Mouse (Mus musculus): ENCODE measurements at regions not wholly inside any gene's neighbourhood (a gene's known extent, or its start where the extent isn't known, plus 50 kb on each side); places are given as distances from the start of the nearest gene placed in this dataset.
A peak's percentile ranks its signal among the peaks of the same experiment; 100 is the strongest.

GRCm38 (mm10) chr2:45459410-45459809 is 342.2 kb upstream of the Zeb2 start:
- DNase-seq = no peak

GRCm38 (mm10) chr2:45454811-45455210 is 337.6 kb upstream of the Zeb2 start:
- DNase-seq = no peak

DNA sequence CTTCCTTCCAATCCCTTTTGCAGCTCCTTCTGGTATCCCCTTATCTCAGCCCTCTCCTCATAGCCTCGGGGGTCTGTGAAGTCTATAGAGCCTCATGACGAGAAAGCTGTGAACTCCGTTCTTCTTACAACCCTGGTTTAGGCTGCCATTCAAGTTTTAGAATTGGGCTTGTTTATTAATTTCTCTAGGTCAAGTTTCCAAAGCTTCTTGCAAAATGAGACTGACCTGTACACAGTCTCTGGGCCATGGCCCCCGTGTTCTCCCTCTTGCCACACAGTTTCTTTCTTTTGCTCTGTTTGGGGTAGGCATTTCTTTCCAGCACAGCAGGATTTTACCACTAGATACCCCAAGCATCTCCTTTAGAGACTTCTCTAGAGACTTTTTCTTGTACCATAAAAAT is 322.0 kb upstream of the Zeb2 start:
- no peak for DNase-seq

DNA sequence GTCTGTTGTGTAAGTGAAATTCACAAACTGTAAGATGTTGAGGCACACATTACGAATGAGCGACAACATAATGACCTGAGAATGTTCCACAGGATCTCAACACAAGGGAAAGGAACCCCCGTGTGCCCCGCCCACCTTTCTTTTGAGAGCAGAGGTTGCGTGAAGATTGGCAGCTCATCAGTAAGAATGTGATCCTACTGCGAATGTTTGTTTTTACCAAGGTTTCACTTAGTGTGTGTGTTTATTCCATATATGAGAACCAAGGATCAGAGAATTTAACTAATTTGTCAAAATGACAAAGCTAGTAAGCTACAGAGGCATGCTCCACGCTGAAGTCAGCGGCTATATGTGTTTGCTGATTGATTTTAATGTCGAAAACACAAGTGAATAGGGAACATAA is 321.5 kb upstream of the Zeb2 start:
- DNase-seq = no peak

DNA sequence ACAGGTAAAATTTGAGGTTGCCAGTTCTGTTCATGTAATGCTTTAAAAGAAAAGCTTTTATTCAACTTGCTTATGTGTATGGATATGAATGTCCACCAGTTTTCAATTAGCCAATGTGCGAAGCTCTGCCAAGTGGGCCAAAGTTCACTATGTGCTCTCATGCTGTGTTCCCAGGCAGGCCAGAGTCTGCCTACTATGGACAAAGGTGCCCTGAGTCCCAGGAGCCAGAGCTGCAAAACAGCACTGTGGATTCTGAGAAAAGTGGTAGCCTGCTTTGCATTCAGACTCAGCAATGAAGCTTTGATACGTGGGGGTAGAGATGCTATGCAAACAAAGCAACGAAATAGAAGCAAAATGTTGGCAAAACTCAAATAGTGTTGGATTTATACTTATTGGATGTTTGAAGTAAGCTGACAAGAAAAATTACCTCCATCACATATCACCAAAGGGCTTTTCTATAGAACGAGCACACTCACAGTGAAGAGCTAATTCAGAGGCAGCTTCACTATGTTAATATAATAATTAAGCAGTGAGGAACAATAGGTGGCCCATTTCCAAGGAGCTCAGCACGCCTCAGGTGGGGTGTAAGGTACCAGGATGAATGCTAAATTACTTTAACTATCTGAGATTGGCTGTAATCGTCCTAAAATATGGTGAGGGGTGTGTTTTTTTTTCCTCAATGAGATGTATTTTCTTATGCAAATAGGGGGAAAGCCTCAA is 318.2 kb upstream of the Zeb2 start:
- peak; percentile 49 for DNase-seq

DNA sequence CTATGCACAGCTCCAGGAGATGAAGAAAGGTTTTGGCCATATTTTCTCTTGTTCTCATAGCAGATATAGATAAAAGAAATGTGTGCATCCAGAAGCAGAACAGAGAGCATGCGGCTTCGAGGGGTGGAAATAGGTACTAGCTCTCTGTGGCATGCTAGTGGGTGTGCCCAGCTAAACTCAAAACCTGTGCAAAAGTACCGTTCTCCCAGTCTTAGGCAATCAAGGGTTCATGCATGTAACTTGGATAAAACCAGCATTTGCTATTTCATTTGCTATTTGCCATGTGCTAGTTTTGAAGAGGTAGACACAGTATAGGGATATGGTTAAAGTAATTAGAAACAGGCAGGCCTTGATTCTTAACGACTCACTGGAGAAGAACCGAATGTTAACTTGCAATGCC is 317.6 kb upstream of the Zeb2 start:
- no peak for DNase-seq

DNA sequence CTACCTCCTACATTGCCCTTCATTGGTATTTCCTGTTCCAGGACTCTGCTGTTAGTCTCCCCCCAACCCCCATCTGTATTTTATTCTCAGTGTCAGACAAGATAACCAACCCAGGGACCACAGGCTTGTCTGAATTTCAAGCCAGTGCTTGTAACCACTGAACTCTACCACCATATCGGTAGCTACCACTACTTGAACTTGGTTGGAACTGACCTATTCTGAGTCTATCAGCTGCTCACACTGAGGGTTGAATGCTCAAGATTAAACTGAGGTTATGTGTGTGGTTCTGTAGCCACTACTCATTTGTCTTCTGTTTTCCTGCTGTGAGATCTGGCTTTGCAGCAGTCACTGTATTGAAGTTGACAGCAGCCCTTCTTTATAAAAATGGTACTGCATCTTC is 317.0 kb upstream of the Zeb2 start:
- DNase-seq = no peak

GRCm38 (mm10) chr2:45431366-45431765 is 314.2 kb upstream of the Zeb2 start:
- no peak for DNase-seq

DNA sequence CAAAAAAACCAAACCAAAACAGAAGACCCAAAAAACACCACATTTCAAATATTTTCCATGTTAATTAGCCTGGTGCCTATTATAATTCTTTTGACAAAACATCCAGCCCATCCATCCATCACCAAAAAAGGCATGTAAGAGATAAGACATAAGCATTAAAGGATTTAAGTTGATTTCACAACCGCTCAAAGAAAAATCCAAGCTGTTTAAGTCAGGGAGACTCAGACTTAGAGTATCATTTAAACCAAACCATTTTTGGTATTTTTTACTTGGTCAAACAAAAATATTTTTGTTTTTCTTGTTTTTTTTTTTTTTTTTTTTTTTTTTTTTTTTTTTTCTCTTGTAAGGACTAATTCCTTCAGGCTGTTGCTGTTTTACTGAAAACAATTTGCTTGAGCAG is 304.6 kb upstream of the Zeb2 start:
- no peak for DNase-seq

DNA sequence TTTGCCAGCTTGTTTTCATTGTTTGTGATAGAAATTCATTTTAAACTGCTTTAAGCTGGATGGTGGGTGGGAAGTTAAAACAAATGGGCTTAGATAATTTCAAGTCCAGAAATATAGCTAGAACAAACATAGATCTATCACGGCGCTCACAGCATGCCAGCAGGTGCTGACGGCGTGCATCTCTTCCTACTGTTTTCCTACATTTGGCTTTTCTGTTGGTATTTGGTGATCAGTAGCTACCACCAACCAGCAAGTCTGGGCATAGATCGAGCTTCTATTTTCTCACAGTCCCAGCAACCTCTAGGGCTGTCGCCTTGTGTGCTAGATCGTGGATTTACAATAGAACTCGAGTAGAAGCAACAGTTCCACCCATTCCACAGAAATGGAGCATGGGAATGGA is 290.9 kb upstream of the Zeb2 start:
- no peak for DNase-seq

DNA sequence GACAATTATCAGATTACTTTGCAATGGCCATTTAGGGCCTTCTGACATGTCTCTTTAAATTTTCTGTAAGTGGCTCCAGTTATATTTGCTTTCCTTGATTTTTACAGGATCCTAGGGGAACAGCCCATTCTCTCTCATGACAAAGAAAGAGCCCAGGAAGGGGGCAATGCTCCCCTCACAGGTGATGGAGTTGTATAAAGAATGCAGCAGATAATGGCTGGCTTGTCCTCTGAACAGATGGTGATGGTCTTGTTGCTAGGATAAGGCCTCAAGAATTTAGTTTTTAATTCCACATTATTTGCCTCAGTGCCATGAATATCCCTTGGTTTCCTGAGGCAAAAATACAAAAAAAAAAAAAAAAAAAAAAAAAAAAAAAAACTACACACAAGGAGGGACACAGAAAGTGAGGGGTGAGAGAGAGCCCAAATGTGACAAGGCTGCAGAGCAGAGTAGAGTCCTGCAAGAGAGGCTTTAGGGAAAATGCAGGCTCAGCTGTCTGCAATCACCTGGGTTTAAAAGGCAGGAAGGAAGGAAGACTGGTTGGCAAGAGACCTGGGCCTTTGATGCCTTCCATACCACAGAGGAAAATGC is 272.8 kb upstream of the Zeb2 start:
- no peak for DNase-seq

DNA sequence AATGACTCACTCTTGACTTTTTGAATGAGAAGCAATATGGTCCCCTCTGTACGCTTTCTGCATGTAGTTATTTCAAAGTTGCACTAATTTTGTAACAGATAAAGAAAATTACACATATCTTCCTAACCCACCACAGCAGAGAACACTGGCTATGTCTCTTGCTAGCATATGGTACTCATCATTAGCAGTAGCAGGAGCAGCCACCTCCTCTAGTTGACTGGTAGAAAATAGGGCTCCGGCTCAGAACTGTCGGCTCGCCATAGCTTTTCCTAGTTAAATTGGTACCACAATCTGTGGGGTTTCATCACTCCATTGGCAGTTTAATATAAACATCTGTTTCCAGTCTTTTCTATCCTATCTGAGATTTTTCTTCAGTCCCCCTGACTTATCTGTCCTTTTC is 254.1 kb upstream of the Zeb2 start:
- DNase-seq = no peak

DNA sequence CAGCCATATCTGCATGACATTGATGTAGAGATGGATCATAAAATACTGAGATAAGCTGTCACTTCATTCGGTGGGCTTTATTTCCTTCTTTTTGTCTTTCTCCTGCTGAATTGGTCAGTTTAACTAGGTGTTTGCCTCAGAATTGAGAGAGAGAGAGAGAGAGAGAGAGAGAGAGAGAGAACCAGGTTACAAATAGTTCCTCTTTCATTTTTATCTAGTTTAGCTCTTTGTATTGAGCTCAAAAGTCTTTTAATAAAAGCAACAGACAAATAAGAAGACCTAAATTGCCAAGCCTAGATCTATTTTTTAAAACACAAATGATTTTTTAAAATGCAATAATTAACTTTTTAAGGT is 253.4 kb upstream of the Zeb2 start:
- DNase-seq = no peak

- no peak for DNase-seq
These were observed 252.9 kb upstream of the Zeb2 start for GRCm38 (mm10) chr2:45369914-45370614.

DNA sequence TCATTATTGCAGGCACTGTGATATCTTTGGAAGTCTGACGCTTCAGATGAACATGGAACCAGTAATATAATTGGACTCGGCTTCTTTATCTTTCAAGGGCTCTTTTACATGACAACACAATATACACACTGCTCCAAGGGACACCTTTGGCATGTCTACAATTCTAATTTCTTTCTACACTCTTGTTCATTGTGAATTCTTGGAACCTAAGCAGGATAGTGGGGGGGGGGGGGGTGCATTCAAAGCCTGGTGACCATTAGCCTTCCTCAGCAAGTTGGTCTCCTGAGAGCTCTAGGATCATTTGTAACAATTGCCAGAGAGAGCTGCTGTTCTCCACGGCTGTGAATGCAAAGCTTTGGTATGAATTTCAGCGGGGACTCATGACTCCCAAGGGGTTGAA is 252.2 kb upstream of the Zeb2 start:
- no peak for DNase-seq

DNA sequence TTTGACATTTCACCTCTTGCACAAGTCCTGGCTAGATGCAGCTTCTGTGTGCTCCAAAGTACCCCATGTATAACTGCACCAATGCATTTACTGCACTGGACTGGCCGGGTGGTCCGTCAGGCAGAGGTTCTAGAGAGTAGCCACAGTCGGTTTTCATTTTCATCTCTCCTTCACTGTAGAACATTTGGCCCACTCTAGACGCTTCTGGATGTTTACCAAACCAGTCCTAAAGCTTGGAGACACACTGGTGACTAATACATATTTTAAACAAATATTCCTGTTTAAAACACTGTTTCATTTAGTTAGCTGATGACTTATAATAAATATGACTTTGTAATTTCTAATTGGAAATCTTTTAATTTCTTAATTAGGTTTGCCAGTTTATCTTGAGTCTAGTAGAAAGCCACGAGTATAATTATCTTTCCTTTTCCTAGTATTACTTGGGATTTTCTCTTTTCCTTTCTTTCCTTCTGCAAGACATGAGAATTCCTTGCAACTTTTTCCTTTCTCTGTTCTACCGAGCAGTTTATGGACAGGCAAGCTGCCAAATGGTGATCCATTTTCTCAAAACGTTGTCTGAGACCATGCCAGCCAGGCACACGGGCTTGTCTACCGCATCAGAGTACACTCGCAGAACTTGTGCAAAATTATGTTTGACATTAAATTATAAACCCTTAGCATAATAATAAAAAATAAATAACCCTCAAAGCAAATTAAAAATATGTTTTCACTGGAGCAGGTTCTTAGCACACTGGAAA is 250.4 kb upstream of the Zeb2 start:
- DNase-seq = no peak

DNA sequence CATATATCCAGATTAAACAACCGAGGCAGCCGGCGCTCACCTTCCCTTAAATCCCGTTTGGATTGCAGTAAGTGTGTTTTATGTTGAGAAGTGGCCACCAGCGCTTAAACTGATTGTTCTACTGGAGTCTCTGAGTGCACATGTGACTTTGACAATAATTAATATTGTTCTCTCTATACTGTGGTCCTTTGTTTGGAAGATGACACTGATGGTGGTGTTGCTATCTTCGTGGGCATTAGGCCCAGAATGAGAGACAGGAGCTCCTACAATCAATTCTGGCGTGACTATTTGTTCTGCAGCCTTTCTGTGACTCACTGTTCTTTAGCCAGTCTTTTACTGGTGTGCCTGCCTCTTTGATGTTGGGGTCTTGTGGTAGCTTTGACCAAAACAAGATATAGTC is 240.1 kb upstream of the Zeb2 start:
- DNase-seq = peak; percentile 85

DNA sequence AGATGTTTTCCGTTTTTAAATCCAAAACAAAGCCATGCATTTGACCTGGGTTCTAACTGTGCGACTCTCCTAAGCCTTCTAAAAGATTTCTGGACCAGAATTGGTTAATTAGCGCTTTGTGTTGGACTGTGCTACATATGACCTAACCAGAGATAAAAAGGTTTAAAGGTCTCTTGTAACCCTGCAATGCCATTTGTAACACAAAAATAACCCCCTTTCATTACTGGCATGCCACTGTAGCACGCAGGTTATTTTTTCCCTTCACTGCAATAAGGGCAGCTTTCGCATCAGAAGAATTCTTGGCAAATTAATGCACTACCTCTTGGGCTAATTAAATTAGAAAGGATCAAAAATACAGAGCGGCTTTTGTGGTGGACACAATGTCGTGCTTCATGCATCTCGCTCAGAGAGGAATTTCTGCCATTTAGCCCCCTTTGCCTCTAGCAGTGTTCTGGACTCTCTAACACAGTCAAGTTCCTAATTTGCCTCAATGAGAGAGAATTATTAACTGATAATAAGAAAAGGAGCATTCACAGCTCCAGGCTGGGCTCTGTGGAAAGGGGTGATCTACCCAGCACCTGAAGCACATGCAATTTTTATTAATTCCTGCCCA is 239.5 kb upstream of the Zeb2 start:
- peak; percentile 77 for DNase-seq

DNA sequence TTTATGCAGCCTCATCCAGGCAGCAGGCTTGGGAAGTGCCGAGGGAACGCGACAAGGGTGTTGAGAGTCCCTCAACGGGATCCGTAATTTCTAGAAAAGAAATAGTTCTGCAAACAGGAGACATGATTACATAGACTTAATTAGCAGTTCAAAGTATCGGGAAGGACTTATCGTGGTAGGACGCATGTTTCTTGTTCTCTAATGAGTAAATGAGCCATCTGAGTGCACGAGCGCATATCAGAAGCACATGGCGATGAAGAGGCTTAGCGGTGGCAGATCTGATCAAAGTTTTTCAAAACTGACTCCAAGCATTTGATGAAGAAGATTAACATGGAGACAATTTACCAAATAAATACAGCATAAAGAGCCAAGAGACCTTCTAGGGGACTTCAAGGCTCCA is 238.8 kb upstream of the Zeb2 start:
- peak; percentile 3 for DNase-seq

DNA sequence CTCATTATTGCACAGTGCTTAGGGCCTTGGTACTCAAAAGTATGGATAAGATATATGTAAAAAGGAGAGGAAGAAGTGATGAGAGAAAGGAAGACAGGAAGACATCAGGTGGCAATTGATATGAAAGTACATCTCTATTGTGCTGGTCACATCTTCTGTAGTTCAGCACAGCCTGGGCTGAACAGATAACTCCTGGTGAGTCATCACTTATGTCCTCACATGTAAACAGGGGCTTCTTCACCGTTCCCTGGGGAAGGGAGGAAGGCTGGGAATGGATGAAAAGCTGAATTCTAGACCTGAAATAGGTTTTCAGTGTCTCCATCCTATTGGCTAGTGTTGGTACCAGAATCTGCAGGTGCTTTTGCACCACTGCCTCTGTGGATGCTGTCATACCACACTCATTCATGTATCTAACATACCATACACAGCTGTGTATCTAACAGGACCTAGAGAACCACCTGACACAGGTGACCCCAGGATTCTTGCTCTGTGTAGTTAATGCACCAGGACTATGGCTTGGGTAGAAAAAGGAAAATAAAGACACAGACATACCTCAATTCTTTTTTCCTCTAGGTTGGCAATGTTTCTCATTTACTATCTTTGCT is 234.4 kb upstream of the Zeb2 start:
- no peak for DNase-seq

- DNase-seq = no peak
These were observed 229.2 kb upstream of the Zeb2 start for GRCm38 (mm10) chr2:45346358-45346757.

GRCm38 (mm10) chr2:45339866-45340265 is 222.7 kb upstream of the Zeb2 start:
- DNase-seq = no peak

- DNase-seq = no peak
These were observed 221.6 kb upstream of the Zeb2 start for GRCm38 (mm10) chr2:45338809-45339208.

All from retina, postnatal 1 day (tissue).